Mouse (Mus musculus) Muller cell, postnatal 12 days (primary cell): ENCODE results near the gene Gtf3c1.

Source experiments
- DNase-seq: peaks from one replicate; pipeline ENCODE4 v3.0.0-alpha.2; 2015; ENCODE audit errors: inconsistent ontology term

The Gtf3c1 gene

DNA sequence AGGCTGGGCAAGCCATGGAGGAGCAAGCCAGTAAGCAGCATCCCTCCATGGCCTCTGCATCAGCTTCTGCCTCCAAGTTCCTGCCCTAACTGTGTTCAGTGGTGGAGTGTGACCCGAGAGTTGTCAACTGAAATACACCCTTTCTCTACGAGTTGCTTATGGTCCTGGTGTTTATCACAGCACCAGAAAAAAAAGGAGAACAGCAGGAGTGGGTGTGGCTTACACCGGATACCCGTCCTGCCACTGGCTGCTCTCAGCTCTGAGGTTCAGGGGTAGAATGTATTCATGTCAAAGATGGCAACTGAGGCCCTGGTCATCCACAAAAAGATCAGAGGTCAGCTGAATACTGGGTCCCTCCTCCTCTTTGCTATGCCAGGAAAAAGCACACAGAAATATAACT is 87.5 kb downstream of the Gtf3c1 start:
- DNase-seq, result no peak

DNA sequence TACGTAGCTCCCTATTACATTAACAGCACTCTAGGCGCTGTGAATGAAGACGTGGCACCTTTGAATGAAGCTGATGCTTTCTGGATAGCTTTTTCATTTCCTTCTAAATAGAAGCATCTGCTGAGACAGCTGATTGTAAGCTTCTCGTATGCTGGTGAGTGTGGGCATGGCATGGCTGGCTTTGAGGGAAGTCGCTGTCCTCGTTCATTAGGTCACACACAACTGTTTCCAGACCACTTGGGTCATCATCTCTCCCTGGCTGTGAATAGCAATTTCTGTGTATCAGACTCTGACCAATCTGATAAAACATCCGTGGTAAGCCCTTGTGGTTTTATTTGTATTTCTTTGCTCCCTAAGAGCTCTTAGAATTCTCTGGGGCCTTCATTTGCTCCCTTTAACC is 89.6 kb downstream of the Gtf3c1 start:
- DNase-seq, result no peak

DNA sequence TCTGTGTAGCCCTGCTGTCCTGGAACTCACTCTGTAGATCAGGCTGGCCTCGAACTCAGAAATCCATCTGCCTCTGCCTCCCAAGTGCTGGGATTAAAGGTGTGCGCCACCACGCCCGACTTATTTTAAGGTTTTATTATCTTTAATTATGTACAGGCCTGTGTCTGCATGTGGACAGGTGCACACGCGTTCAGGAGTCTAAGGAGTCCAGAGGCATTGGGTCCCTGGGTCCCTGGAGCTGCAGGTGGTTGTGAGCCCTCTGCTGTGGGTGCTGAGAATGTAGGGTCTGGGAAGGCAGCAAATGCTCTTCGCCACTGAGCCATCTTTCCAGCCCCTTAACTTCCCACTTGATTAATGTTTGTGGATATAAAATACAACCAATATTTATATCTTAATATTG is 92.1 kb downstream of the Gtf3c1 start:
- DNase-seq, result no peak

DNA sequence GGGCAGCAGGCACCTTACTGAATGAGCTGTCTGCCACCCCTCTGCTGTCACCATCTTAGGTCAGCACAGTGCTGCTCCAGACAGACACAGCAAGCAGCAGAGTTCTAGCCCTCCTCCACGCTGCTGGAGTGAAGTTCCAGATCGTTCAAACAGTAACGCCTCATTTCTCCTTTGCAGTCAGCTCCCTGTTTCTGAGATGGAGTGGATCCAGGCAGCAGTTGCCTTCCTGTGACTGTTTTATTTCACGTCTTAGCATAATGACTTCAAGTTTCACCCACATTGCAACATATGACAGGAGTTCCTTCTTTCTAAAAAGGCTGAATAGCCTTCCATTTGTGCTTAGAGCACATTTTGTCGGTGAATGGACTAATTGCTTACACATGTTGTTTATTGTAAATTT is 94.0 kb downstream of the Gtf3c1 start:
- no peak for DNase-seq

DNA sequence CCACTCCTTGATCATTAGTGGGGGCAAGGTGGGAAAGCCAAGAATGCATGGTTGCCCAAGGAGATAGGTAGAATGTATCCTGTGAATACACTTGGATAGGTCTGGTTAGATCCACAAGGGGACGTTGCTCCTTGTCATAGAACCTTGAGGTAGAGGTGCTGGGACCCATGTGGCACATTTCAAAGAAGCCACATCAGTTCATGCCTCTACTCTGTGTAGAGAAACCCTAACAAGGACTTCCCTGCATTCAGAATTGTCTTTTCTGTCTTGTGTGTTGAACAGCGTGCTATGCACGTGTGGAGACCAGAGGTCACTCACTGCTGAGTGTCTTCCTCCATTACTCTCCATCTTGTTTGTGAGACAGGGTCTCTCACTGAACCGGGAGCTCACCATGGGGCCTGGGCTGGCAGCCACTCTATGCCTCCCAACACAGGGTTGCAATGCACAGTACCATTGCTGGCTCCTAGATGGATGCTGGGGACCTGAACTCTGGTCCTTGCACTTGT is 99.3 kb downstream of the Gtf3c1 start:
- DNase-seq, result no peak

DNA sequence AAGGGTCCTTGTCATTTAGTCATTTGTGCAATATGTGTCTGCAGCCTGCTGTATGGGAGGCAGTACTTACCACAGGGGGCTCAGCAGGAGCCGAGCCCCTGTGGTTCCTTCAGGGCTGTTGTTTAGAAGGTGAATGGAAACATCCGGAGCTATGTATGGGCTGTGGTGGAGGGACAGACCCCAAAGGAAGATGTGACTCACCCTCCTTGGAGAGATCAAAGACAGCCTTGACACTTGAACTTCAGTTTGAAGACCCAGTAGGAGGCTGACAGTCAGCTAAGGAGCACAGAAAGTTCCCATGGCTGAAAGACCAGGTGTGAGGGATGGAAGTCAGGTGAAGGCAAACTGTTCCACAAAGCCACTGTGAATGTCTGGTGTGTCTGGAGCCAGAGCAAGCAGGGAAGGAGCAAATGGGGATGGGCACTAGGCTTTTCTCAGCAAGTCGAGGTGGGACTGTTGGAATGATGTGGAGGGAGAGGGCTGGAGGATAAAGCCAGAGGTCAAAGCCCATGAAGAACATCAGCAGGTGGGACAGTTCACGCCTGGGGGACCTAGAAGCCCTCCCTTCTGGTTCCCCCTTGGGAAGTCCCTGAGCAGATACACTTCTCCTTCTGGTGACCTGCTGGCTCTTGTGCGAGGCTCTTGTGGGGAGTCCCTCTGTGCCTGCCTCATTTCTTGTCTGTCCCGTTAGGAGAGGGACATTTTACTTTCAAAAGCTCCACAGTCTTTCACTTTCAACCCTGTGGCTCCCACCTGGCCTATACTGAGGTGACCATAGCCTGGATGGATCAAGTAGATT is 100.0 kb downstream of the Gtf3c1 start:
- no peak for DNase-seq

DNA sequence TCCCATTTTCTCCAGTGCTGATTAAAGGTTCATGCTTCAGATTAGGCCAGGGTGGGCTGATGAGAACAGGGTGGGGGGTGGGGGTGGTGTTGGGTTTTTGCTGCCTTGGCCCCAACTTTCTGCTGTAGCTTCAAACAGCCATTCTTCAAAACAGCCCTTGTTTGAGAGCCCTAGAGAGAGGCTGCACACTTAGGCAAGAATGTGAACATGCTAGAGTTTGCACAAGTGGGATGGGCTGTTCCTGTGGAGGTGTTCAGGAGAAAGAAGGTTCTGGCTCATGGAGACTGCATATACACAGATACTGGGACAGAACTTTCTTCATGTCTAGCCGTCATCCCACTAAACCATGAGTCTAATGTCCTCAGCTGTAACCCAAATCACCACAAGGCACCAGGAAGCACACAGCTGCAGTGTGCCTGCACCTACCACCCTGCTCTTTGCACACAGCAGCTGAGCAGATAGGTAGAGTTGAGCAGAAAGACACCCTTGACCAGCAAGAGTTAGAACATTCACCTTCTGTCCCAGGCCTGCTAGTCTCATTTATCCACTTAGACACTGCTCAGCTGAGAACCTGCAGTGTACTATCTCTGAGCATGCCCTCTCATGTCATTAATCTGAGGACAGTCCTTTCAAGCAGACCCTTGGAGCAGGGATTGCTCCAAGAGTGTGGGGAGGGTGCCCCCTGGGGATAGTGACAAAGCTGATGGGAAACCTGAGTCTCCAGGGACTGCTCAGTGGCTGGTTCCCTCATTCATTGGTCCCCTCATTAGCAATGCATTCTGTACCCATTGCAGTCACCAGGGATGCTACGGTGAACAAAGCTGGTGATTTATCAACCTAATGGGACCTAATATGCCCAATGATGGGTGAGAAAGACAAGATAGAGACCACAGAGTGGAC is 101.1 kb downstream of the Gtf3c1 start:
- DNase-seq, result no peak

DNA sequence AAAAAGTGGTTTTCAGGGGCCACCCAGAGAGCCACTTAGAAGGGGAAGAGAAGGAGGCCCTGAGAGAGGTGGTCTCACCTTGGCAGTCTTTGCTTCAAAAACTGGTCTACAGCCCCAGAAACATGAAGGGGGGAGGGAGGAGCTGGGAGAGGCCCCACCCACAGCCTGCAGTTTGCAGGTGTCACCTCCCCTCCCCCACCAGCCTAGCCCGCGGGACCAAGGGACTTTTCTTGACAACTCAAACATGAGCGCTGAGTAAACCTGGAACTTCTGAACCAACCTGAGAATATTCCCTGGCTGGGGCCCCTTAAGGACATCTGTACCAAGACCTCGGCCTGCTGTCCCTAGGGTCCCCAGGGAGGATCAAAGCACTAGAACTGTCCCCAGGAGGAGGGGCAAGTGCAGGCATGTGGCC is 101.8 kb downstream of the Gtf3c1 start:
- no peak for DNase-seq

DNA sequence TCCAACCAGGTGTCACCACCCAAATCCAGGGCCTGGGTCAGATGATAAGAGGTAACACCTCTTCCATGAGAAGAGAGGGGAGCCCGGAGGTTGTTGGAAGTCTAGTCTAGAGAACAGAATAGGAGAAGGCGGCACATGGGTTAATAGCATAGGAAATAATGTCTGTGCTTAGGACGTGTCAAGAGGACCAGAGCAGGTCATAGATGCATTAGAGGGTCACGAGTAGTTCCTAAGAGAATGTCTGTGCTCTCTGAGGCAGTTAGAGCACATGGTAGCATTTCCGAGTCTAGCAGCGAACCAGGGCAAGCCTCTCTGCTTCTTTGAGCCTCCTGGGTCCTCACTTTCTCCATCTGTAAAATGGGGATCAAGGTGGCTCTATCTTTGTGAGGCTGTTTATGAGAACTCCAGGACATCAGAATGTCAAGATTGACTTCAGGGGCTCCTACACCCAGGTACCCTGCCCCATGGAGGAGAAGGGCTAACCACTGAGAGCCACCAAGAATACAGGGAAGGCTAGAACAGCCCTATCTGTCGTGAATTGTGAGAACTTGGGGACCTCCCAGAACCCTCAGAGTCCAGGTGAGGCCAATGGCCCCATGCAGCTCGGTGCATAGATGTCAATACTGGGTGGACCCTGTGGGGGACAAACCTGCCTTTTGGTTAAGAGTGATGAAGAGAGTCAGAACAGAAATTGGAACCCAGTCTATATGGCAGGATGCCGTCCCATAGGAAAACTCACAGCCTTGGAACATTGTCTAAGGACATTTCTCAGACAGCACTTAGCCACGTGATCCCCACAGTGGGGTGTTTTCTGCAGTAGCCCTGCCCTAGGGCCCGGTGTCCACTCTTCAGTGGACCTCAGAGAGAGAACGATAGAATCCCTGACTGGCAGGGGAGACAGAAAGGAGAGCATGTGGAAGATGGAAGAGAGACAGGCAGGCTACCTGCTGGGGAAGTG is 102.9 kb downstream of the Gtf3c1 start:
- no peak for DNase-seq

DNA sequence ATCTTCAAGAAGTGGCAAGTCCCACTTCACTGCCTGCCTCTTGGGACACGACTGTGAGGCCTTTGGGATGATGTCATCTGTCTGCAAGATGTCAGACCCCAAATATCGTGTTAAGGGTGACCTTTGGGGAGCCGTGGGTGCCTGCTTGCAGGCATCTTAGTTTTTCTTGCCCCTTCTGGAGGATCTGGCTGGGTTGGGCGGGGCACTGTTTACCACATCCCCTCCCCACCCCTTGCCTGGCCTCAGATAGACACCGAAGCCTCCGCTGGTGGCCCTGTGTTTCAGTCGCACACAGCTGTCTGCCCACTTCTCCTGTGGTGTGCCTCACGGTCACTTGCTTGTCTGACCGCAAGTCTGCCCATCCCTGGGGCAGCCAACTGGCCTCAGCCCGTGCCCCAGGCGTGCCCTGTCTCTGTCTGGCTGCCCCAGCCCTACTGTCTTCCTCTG is 104.4 kb downstream of the Gtf3c1 start, which contains the start of gene Il21r:
TSS of gene Il21r (plus strand) at position 245 of the 447 bp plus-strand sequence.
- no peak for DNase-seq

DNA sequence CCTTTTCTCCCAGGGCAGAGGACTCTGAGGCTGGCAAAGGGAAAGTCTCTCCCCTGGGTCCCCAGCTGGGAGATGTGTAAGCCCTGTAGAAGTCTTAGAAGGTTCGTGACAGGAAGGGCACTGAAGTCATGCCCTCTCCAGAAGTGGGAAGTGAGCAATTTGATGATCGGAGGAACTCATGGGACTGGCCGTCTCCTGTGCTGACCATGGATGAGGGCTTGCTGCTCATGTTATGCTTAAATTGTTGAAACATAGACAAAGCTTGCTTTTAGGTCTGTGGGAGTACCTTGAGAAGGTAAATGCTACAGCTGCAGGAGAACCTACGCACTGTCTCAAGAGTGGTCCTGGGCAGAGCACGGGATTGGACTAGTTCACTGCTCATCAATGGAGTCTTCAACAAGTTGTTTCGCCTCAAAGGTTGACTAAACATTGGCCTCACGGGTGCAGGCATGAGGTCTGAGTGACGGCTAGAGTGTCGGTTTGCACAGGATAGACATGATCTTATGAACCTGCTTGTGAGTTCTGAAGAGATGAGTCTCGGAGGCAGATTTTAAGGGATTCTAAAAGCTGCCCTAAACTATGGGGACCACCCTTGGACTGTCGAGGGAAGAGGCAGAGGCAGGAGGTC is 105.6 kb downstream of the Gtf3c1 start:
- no peak for DNase-seq

DNA sequence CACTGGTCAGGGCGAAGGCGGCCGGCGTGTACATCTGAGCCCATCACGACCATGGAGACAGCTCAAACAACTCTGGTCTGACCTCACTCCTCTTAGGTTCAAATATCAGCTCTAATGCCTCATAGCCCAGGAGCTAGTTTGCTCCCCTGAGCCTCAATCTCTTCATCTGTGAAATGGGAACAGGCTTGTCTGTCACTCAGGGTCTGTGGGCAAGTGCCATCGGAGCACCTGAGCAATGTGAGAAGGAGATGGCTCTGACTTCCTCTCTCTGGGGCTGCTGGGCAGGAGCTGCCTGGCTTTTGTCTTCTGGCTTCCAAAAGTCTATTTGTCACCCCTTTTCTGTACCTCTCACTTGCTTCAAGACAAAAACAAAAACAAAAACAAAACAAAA is 106.3 kb downstream of the Gtf3c1 start:
- DNase-seq, result no peak

DNA sequence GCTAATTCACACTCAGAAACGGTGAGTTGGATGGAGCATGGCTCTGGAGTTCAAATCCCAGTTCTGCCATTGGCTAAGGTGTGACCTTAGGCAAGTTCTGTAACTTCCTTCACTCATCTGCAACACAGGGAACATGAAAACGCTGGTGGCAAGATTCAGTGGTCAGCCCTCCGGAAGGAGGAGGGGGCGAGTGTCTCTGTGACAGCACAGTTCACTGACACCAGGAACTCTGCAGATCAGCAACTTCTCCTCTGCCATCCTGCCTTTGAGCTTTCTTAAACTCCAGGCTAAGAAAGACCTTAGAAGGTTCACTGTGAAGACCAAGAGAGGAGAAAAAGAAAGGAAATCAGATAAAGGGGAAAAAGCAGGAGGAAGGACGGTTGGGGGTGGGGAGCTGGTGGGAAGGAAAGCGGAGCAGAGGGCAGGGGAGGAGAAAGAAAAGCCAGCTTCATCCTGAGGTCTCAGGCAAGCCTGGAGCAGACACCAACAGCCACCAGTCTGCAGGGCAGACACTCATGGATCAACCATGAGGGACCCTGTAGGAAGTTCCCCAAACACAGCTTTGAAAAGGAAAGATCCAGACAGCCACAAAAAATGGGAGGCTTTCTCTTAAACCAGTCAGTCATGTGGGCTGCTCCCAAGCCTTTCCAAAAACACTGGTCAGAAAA is 106.8 kb downstream of the Gtf3c1 start:
- no peak for DNase-seq

DNA sequence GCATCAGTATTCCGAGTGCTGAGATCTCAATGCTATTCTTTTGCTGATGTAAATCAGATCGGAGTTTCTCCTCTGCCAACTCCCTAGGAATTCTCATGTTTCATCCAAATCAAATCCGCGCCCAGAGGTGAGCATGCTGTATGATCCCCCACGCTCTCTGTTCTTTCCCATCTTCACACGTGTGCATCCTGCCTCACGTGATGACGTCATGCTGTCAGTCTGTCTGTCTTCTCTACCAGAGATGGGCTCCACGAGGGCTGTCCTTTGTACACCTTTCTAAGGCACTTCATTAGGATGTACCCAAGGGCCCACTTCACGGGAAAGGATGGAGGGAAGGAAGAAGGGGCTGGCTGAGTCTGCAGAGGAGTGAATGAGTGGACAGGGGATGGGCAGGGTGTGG is 107.4 kb downstream of the Gtf3c1 start:
- no peak for DNase-seq

DNA sequence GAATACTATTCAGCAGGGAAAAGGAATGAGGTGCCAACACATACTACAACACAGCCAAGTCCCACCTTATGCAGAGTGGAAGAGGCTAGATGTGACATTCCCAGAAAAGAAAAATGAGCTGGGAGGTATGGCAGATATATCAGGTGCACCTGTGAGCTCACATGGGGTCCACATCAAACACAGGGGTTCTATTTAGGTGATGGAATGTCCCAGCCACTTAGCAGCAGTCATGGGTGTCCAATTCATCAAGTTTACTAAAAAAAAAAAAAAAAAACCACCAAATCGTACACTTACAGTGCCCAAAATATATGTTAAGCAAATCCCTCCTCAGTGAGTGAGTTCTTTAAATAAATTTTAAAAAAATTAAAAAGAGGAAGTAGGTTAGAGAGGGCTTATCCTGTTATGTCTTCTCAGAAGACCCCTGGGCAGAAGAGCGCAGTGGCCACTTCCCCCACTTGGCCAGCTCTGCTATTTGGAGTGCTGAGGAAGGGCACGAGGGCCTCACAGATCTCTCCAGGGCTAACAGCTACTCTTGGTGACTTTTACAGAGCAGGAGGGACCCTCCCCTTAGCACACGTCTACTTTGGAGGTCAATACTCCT is 108.1 kb downstream of the Gtf3c1 start:
- no peak for DNase-seq

DNA sequence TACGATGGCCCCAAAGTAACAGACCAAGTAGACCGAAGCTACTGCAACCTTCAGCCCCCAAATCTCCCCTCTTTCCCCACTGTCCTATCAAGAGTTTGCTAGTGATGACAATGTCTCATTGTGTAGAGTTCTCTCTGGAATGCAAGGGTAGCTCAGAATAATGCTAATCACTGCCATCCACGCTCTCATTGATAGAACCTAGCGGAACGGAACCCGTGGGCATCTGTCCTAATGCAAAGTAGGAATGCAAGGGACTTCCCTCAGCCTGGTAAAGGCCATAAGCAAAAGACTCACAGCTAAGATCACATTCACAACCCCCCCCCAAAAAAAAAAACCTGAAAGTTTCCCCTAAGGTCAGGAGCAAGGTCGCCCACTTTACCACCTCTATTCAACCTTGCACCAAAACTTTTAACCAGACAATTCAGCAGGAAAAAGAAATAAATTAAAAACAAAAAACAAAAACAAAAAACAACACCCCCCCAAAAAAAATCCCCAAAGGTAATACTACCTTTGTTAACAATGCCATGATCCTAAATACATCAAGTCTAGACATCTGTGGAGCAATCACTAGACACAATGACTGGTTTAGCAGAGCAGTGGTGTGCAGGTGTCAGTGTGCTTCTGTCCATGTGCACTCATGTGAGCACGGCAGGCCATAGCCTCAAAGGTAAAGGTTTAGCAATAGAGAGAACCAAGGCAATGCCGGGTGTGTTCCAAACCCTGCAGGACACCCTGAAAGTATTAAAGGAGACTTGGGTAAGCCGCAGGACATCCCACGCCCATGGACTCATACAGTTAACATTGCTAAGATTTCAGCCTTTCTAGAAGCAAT is 109.8 kb downstream of the Gtf3c1 start:
- DNase-seq, result no peak

DNA sequence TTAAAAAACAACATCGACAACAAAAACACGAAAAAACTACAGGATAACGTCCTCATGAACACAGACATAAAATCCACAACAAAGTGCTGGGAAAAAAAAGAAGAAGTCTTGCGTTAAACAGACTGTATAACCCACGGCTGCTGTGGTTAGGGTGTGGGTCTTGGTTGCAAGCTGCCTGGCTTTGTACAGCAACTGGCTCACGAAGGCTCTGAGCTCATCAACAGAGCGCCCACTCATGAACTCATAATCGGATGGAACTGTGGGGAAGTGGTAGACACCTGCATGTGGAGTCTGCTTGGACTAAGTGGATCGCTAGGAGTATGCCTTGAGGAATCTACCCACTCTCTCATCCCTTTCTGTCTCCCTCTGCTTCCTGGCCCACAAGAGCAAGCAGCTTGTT is 110.5 kb downstream of the Gtf3c1 start:
- DNase-seq, result no peak

DNA sequence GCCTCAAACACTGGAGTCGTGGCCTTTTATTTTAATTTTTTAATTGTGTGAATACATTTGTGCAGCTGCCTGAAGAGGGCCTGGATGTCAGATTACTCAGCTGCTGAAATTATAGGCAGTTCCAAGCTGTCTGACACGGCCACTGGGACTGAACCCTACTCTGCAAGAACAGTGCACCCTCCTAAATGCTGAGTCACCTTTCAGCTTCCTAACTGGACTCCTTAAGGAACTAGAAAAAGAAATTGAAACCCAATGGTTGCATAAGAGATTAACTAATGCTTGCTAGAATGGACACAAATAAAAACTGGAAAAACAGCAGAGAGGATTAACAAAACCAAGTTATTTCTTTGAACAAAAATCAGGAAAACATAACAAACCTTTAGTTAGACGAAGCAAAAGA is 111.2 kb downstream of the Gtf3c1 start:
- no peak for DNase-seq

DNA sequence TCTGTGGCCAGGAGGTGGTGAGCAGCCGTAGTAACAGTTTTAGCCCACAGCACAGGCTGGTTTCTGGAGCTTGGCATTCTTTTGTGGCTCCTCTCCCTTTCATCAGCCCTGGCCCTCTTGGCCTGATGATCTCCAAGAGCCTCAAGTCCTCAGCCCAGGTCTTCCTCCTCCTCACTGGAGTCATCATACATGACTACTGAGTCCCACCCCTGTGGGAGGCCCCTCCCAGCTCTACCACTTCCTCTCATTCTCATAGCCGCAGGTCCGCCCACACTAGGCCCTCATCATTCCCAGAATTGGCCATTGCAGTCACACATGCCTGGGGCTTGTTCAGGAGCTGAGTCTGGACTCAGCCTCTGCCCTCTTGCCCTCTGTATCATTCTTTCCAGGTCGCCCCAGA is 113.7 kb downstream of the Gtf3c1 start:
- DNase-seq, result no peak
